Mouse (Mus musculus) midbrain, embryonic 15.5 days (tissue): Measurements from ENCODE around the gene Tfb1m. TPM values are rescaled to one million over a fixed set of nuclear protein-coding genes. Genes with fewer than 3 reads are reported as not detected.

Experiments
- ATAC-seq: fragments of 200-750 bp; cut with Nextera tagmentation; replicated peaks from 2 replicates; pipeline ENCODE4 v1.8.0; 2017; ENCODE audit warnings: moderate TSS enrichment
- H3K27ac ChIP-seq: fragments of 300-500 bp; sonication (generic); 2 replicates; pipeline ENCODE4 v1.5.1; 2015; ENCODE audit warnings: mild to moderate bottlenecking, inconsistent platforms
- H3K27me3 ChIP-seq: fragments of 300-500 bp; sonication (generic); replicated peaks from 2 replicates; pipeline ENCODE4 v1.6.1; 2015; ENCODE audit warnings: inconsistent platforms
- H3K36me3 ChIP-seq: fragments of 300-500 bp; sonication (generic); replicated peaks from 2 replicates; pipeline ENCODE4 v1.6.1; 2015; ENCODE audit warnings: inconsistent platforms
- H3K4me1 ChIP-seq: fragments of 300-500 bp; sonication (generic); 2 replicates; pipeline ENCODE4 v1.6.1; 2015; ENCODE audit warnings: inconsistent platforms
- H3K4me2 ChIP-seq: fragments of 300-500 bp; sonication (generic); 2 replicates; pipeline ENCODE4 v1.6.1; 2015; ENCODE audit warnings: inconsistent platforms, mild to moderate bottlenecking, moderate library complexity
- H3K4me3 ChIP-seq: fragments of 300-500 bp; sonication (generic); 2 replicates; pipeline ENCODE4 v1.5.1; 2015; ENCODE audit warnings: mild to moderate bottlenecking, inconsistent platforms
- H3K9ac ChIP-seq: fragments of 300-500 bp; sonication (generic); 2 replicates; pipeline ENCODE4 v1.6.1; 2015; ENCODE audit warnings: mild to moderate bottlenecking, inconsistent platforms
- H3K9me3 ChIP-seq: fragments of 300-500 bp; sonication (generic); 2 replicates; pipeline ENCODE4 v1.6.1; 2016; ENCODE audit warnings: inconsistent platforms
- WGBS: fragments of 180-500 bp; shearing (Covaris S2); methylation state at CpG from one replicate; pipeline ENCODE4 v1.1.7; 2015; ENCODE audit warnings: mixed read lengths; 5-methylcytosine and 5-hydroxymethylcytosine counted together
- polyA plus RNA-seq: library from polyadenylated mRNA; unstranded; fragments of >200 nt; fragmentation: Nextera tagmentation; extraction: Ambion mirVana; gene quantifications from 2 replicates; pipeline ENCODE4 v1.2.1, GENCODE M21; 2015

The Tfb1m gene
- polyA plus RNA-seq, 1 experiment from 2014 or later: 11.7 TPM

DNA sequence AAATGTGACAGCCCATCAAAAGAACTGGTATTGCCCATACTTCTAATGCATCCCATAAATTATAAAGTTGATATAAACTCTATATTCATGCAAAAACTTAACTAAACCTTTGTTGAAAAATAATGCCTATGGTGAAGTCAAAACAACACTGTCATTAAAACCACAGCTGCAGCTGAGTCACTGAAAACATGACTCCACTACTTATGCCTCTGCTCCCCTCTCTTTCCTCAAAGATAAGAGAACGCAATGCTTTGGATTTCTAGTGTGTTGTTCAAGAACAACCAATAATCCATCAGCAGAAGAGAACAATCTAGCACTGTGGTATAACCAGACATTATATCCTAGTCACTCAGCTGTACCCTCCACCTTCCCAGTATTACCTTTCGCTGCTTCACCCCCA is 17.3 kb downstream of the Tfb1m start:
- Histone ChIP-seq H3K9me3 (no peaks in the 10 kb centered on the region), H3K27ac (no peak overlapping the region), H3K27me3 (no peaks in the 10 kb centered on the region), H3K36me3 (no peaks in the 10 kb centered on the region), H3K4me1 (no peaks in the 10 kb centered on the region), H3K9ac (no peak overlapping the region), H3K4me2 (no peak overlapping the region), H3K4me3 (no peak overlapping the region)
- no peak for ATAC-seq
- WGBS: 97% methylated on average over 2 of the region's 2 CpGs

DNA sequence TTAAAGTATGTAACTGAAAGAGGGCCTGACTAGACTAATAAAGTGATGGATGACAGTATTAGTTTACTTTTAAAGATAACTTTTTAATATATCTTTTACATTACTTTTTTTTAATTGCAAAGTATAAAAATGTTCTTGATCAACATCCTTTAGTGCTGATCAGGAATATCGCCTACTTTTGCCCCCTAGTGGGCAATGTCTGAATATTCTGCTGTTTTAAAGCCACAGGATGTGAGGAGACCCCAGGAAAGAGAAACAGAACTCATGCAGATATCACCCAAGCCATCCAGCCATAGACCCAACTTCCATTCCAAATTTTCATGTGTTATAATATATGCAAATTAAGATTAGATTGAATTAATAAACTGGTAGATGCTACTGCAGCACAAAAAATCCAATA is 24.2 kb downstream of the Tfb1m start:
- Histone ChIP-seq H3K4me1 (no peaks in the 10 kb centered on the region), H3K4me2 (no peak overlapping the region), H3K9me3 (no peaks in the 10 kb centered on the region), H3K9ac (no peak overlapping the region), H3K27me3 (no peaks in the 10 kb centered on the region), H3K4me3 (no peak overlapping the region), H3K36me3 (no peaks in the 10 kb centered on the region), H3K27ac (no peak overlapping the region)
- ATAC-seq: no peak
- 23% methylated on average over 1 of the region's 1 CpGs for WGBS

DNA sequence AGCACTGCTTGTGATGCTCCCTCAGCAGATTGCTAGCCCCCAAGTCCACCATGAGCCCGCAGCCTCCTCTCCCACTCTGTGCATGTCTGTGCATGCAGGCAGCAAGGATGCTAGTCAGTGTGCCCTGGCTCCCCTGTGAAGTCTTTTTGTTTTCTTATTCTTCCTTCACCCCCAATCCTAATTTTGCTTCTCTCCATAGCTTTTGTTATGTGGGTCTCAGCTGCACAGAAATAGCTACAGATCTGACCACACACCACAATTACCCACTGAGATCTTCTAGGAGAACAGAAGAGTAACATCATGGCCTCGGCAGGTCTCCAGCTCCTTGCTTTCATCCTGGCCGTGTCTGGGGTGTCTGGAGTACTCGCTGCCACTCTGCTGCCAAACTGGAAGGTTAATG is 25.3 kb downstream of the Tfb1m start, which contains the start of gene Cldn20:
Cldn20 (plus strand) TSS at position 301 of the 400 bp plus-strand sequence.
- H3K27me3 ChIP-seq: no peaks in the 10 kb centered on the region
- no peaks in the 10 kb centered on the region for H3K36me3 ChIP-seq
- no peak within 1 kb of the TSS for H3K4me3 ChIP-seq
- H3K4me1 ChIP-seq: no peaks in the 10 kb centered on the region
- no peak for ATAC-seq
- H3K9ac ChIP-seq: no peak within 1 kb of the TSS
- H3K27ac ChIP-seq: no peak within 1 kb of the TSS
- no peaks in the 10 kb centered on the region for H3K9me3 ChIP-seq
- WGBS: 85% methylated on average over 4 of the region's 4 CpGs
- no peak within 1 kb of the TSS for H3K4me2 ChIP-seq

DNA sequence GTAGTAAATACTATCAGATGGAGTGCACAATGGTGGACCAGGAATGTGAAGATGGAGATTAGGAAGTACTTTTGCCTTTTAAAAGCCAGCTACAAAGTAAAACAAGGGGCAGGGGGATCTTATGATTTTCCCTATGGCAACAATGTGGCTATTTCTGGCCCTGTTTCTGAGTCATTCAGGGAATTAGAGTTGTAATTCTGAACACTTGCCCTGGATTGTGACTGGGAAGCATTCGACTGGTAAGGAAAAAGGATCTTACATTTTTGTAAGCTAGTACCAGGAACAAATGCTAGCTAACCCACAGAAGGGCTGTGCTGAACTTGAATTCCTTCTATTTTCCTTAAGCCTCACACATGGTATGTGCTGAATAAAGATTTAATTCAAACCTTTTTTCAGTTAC is 25.9 kb downstream of the Tfb1m start:
- ATAC-seq: no peak
- no peak overlapping the region for H3K4me2 ChIP-seq
- H3K27me3 ChIP-seq: no peaks in the 10 kb centered on the region
- H3K9ac ChIP-seq: no peak overlapping the region
- no peaks in the 10 kb centered on the region for H3K4me1 ChIP-seq
- WGBS: 76% methylated on average over 1 of the region's 1 CpGs
- no peak overlapping the region for H3K4me3 ChIP-seq
- H3K36me3 ChIP-seq: no peaks in the 10 kb centered on the region
- no peak overlapping the region for H3K27ac ChIP-seq
- no peaks in the 10 kb centered on the region for H3K9me3 ChIP-seq

DNA sequence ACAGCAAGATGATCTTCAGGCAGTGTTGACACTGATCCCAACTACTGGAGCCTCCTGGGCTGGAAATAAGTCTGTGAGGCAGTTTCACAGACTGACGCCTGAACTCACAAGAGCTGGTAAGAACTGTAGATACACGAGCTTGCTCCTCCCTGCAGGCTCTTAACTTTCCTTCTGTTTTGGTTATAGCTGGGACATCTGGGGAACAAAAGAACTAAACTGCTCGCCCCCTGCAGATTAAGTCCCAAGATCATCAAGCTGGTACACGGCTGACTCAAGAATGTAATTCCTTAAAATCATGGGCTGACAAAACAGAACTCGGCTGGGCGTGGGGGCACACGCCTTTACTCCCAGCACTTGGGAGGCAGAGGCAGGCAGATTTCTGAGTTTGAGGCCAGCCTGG is 27.0 kb downstream of the Tfb1m start:
- 70% methylated on average over 7 of the region's 7 CpGs for WGBS
- Histone ChIP-seq H3K4me2 (no peak overlapping the region), H3K27ac (no peak overlapping the region), H3K4me3 (no peak overlapping the region), H3K27me3 (no peaks in the 10 kb centered on the region), H3K9me3 (no peaks in the 10 kb centered on the region), H3K36me3 (no peaks in the 10 kb centered on the region), H3K9ac (no peak overlapping the region), H3K4me1 (no peaks in the 10 kb centered on the region)
- ATAC-seq: no peak

DNA sequence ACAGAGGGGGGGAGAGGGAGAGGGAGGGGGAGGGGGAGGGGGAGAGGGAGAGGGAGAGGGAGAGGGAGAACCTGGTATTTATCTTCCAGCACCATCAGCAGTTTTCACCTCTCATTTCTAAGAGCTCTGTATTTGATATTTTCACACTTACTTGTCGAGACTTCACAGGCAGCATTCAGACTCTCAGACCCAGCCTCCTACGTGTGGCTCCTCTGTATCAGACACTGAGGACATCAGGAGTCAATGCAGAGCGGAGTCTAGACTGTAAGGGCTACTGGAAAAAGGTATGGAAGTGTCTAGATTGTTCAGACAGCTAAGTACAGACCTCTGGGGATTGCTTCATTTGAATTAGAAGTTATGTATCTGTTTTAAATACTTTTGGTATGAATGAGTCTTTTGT is 28.1 kb downstream of the Tfb1m start:
- Histone ChIP-seq H3K4me3 (no peak overlapping the region), H3K27me3 (no peaks in the 10 kb centered on the region), H3K4me2 (no peak overlapping the region), H3K4me1 (no peaks in the 10 kb centered on the region), H3K9ac (no peak overlapping the region), H3K27ac (no peak overlapping the region), H3K9me3 (no peaks in the 10 kb centered on the region), H3K36me3 (no peaks in the 10 kb centered on the region)
- WGBS: 65% methylated on average over 3 of the region's 3 CpGs
- no peak for ATAC-seq

DNA sequence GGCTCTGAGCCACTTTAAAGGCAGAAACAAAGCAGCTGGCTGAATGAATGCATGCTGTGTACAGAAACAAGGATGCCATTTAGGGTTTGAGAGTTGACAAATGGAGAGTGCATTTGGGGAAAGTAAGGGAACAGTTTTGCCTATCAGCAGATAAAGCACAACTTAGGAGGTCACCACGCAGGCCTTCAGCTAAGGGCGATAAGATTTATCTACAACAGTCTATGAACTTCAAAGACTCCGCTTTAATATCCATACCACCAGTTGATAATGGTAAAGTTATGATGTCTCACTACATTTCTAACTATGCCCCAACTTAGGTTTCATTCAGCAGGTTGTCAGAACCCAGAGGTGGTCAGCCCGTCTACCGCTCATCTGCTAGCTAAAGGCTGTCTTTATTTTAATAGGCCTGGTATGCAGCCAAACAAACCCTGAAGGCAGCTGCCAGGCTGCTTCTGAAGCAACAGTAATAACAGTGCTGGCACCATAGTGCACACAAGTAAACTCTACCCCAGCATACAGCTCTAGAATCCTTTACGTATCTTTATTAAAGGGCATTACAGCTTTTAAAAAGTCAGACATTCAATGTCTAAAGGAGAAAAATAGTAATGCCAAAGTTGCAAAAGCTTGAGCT is 29.6 kb downstream of the Tfb1m start:
- Histone ChIP-seq H3K4me2 (no peak overlapping the region), H3K9me3 (no peaks in the 10 kb centered on the region), H3K27me3 (no peaks in the 10 kb centered on the region), H3K4me1 (no peaks in the 10 kb centered on the region), H3K27ac (no peak overlapping the region), H3K4me3 (no peak overlapping the region), H3K9ac (no peak overlapping the region), H3K36me3 (no peaks in the 10 kb centered on the region)
- 84% methylated on average over 6 of the region's 6 CpGs for WGBS
- ATAC-seq: no peak

DNA sequence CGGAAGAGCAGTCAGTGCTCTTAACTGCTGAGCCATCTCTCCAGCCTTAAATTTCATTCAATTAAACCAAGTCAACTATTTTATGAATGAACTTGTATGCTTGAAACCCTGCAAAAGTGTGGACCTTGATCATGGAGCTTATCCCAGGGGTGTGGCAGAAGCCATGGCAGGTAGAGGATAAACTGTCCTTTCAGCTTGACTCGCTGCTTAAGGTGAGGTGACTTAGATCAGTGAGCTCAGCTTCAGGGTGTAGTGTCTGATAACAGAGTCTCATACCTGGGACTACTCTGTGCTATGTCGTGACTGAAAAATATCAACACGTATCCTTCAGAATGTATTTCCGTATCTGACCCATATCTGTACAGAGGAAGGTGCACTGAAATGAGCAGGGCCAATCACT is 37.2 kb downstream of the Tfb1m start:
- WGBS: 97% methylated on average over 5 of the region's 5 CpGs

DNA sequence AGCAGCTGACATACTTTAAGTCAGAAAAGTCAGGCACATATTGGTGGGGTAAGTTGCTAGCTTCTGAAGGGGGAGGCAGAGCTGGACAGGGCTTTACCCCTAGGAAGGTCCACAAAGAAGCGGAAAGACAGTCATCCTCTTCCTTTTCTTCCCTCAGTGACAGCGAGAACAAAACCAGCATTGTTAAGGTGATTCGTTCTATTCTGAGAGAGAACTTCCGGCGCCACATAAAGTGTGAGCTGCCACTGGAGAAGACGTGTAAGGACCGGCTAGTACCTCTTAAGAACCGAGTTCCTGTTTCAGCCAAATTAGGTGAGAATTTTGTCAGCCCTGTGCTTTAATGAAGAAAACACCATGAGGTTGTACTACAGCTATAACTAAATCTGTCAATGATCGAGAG is 41.2 kb downstream of the Tfb1m start:
- ATAC-seq: no peak

More for the DNA sequence above, 37.2 kb downstream of the Tfb1m start:
- no peaks in the 10 kb centered on the region for H3K36me3 ChIP-seq
- no peak overlapping the region for H3K4me2 ChIP-seq
- no peaks in the 10 kb centered on the region for H3K4me1 ChIP-seq
- H3K4me3 ChIP-seq: no peak overlapping the region
- no peak overlapping the region for H3K9ac ChIP-seq
- no peak overlapping the region for H3K27ac ChIP-seq
- H3K9me3 ChIP-seq: no peaks in the 10 kb centered on the region
- H3K27me3 ChIP-seq: no peaks in the 10 kb centered on the region
- no peak for ATAC-seq

DNA sequence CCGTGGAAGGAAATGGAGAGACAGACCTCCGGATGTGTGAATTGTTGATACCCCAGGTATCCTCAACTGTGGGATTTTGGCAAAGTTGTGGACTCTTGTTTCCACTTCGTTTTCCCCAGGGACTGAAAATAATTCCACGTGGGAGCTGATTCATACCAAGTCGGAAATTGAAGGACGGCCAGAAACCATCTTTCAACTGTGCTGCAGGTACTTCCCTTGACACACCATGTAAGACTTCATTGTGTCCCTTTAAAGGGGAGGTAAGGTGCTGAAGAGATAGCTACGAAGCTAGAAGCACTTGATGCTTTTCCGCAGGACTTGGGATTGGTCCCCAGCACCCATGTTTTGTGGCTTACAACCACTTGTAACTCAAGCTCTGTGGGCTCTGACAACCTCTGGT is 41.7 kb downstream of the Tfb1m start:
- Histone ChIP-seq H3K36me3 (no peaks in the 10 kb centered on the region), H3K9me3 (no peaks in the 10 kb centered on the region), H3K4me2 (no peak overlapping the region), H3K27me3 (no peaks in the 10 kb centered on the region), H3K4me3 (no peak overlapping the region), H3K9ac (no peak overlapping the region), H3K27ac (no peak overlapping the region), H3K4me1 (no peaks in the 10 kb centered on the region)
- no peak for ATAC-seq
- 95% methylated on average over 8 of the region's 8 CpGs for WGBS

More for the DNA sequence above, 41.2 kb downstream of the Tfb1m start:
- 32% methylated on average over 9 of the region's 9 CpGs for WGBS
- Histone ChIP-seq H3K27ac (no peak overlapping the region), H3K36me3 (no peaks in the 10 kb centered on the region), H3K9me3 (no peaks in the 10 kb centered on the region), H3K4me3 (no peak overlapping the region), H3K27me3 (no peaks in the 10 kb centered on the region), H3K4me1 (no peaks in the 10 kb centered on the region), H3K9ac (no peak overlapping the region), H3K4me2 (no peak overlapping the region)

DNA sequence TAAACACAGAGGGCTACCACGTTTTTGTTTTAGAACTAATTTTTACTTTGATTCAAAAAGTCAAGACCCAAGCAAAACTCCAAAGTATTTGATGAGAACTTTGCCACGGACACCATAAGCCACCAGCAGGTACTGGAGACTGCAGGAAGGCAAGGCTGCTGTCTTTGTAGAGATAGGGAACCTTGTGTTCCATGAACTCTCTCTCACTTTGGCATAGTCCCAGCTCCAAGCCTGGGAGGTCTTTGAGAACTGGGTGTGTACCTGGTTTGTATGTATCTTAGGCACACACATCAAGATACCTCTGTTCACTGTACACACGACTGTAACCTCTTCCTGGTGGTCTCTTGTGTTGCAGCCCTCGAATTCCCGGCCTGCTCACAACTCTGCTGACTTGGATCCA is 43.3 kb downstream of the Tfb1m start:
- 84% methylated on average over 5 of the region's 5 CpGs for WGBS
- H3K27ac ChIP-seq: no peak overlapping the region

DNA sequence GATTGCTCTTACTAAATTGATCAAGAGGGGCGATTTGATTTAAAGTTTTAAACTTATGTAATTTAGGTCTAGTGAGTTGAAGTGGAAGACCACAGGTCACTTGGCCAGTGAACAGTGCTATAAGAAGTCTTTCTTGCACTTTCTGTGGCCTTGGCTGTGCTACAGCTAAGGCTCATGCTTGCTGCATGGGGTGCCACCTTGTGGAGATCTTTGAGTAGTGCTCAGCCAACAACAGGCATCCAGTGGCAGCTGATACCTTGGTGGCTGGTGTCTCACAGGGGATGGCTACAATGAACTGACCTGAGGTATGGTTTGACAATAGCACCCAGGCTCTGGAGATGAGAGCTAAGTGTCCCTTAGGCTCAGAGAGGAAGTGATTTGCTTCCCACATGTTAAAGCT is 47.7 kb downstream of the Tfb1m start:
- H3K9ac ChIP-seq: no peak overlapping the region
- no peaks in the 10 kb centered on the region for H3K27me3 ChIP-seq
- no peak overlapping the region for H3K4me2 ChIP-seq
- peak; percentile 72; the same call in 1 of the 2 replicates for ATAC-seq
- H3K9me3 ChIP-seq: no peaks in the 10 kb centered on the region
- no peaks in the 10 kb centered on the region for H3K4me1 ChIP-seq
- no peak overlapping the region for H3K27ac ChIP-seq
- no peak overlapping the region for H3K4me3 ChIP-seq
- 25% methylated on average over 1 of the region's 1 CpGs for WGBS
- H3K36me3 ChIP-seq: no peaks in the 10 kb centered on the region

More for the DNA sequence above, 43.3 kb downstream of the Tfb1m start:
- Histone ChIP-seq H3K4me3 (no peak overlapping the region), H3K4me1 (no peaks in the 10 kb centered on the region), H3K9ac (no peak overlapping the region), H3K27me3 (no peaks in the 10 kb centered on the region), H3K4me2 (no peak overlapping the region), H3K9me3 (no peaks in the 10 kb centered on the region), H3K36me3 (no peaks in the 10 kb centered on the region)
- ATAC-seq: no peak

DNA sequence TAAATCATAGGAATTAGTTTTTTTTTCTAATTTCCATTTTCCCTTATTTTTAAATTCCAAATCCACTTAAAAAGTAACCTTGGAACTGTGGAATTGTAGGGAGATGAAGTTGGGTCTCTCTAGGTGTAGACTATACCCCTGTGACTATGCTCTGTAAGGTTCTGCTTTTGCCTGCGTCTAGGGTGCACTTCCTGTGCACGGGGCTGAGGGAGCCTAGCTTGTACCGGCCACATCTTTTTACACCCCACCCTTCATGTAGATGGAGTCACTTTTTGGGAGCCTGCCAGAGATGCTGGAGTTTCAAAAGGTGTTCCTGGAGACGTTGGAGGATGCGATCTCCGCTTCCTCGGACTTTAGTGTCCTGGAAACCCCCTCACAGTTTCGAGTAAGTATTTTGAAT is 51.1 kb downstream of the Tfb1m start:
- H3K27me3 ChIP-seq: no peaks in the 10 kb centered on the region
- H3K4me3 ChIP-seq: no peak overlapping the region
- ATAC-seq: no peak
- H3K9me3 ChIP-seq: no peaks in the 10 kb centered on the region
- no peak overlapping the region for H3K27ac ChIP-seq
- H3K4me2 ChIP-seq: no peak overlapping the region
- no peaks in the 10 kb centered on the region for H3K4me1 ChIP-seq
- H3K36me3 ChIP-seq: no peaks in the 10 kb centered on the region
- no peak overlapping the region for H3K9ac ChIP-seq
- 91% methylated on average over 8 of the region's 8 CpGs for WGBS
